15 mouse cellular contexts compared by ENCODE assay signal in genomic region chr8:10871451-10871850, GRCm38 (mm10).
"Had no signal": no experiment of that assay in that cellular context is flagged by ENCODE, and none has a peak within 500 bp of the region (broad histone marks: within the 10 kb centered on the region; RNA-seq: fewer than 3 reads in every experiment).

No protein-coding gene starts in this region.

- DNase-seq: kidney, adult 11 months; kidney, adult 9 months; kidney, postnatal 36 days; left cerebral cortex, postnatal 4 days; lung, embryonic 14.5 days; lung, postnatal 10 days; lung, postnatal 4 days; thymus, adult 2 months; thymus, postnatal 25 days had no signal

- H3K4me3 ChIP-seq: limb, embryonic 13.5 days; liver, embryonic 12.5 days; midbrain, embryonic 10.5 days; neural tube, embryonic 12.5 days; stomach, embryonic 15.5 days had no signal

- H3K27ac ChIP-seq: kidney, postnatal 0 days; limb, embryonic 13.5 days; liver, embryonic 12.5 days; midbrain, embryonic 10.5 days; neural tube, embryonic 12.5 days; stomach, embryonic 15.5 days had no signal
